Mouse (Mus musculus): Measurements from ENCODE around the gene Cryzl2.
A peak's percentile ranks its signal among the peaks of the same experiment; 100 is the strongest.

Gene Cryzl2

GRCm38 (mm10) chr1:157480090-157480489 is 21.7 kb downstream of the Cryzl2 start:
- DNase-seq, result no peak

GRCm38 (mm10) chr1:157480901-157481300 is 22.5 kb downstream of the Cryzl2 start:
- no peak for DNase-seq

- DNase-seq, result no peak
Observed at GRCm38 (mm10) chr1:157481666-157482065, 23.3 kb downstream of the Cryzl2 start.

- no peak for DNase-seq
Observed at GRCm38 (mm10) chr1:157484161-157484560, 25.8 kb downstream of the Cryzl2 start.

- DNase-seq, result no peak
Observed at GRCm38 (mm10) chr1:157500657-157501056, 42.3 kb downstream of the Cryzl2 start.

GRCm38 (mm10) chr1:157501352-157501945 is 43.1 kb downstream of the Cryzl2 start:
- no peak for DNase-seq

GRCm38 (mm10) chr1:157503071-157503470 is 44.7 kb downstream of the Cryzl2 start:
- no peak for DNase-seq

GRCm38 (mm10) chr1:157506522-157506921 is 48.1 kb downstream of the Cryzl2 start, which contains the start of gene Sec16b:
TSS of gene Sec16b (plus strand) at chr1:157506728.
- no peak for DNase-seq

GRCm38 (mm10) chr1:157506995-157507595 is 48.7 kb downstream of the Cryzl2 start:
- no peak for DNase-seq

GRCm38 (mm10) chr1:157507814-157508213 is 49.4 kb downstream of the Cryzl2 start:
- DNase-seq, result no peak

GRCm38 (mm10) chr1:157512690-157513448 is 54.5 kb downstream of the Cryzl2 start:
- DNase-seq, result no peak

GRCm38 (mm10) chr1:157513559-157513958 is 55.2 kb downstream of the Cryzl2 start:
- DNase-seq, result no peak

GRCm38 (mm10) chr1:157514298-157514697 is 55.9 kb downstream of the Cryzl2 start:
- no peak for DNase-seq

GRCm38 (mm10) chr1:157516838-157517808 is 58.7 kb downstream of the Cryzl2 start:
- DNase-seq, result no peak

- peak; percentile 33 for DNase-seq
Observed at GRCm38 (mm10) chr1:157518111-157518523, 59.7 kb downstream of the Cryzl2 start.

- DNase-seq, result no peak
Observed at GRCm38 (mm10) chr1:157519396-157519795, 61.0 kb downstream of the Cryzl2 start.

- no peak for DNase-seq
Observed at GRCm38 (mm10) chr1:157522322-157522721, 63.9 kb downstream of the Cryzl2 start.

GRCm38 (mm10) chr1:157524775-157525174 is 66.4 kb downstream of the Cryzl2 start:
- no peak for DNase-seq

- DNase-seq, result no peak
Observed at GRCm38 (mm10) chr1:157525692-157526354, 67.4 kb downstream of the Cryzl2 start.

GRCm38 (mm10) chr1:157526625-157527024 is 68.2 kb downstream of the Cryzl2 start:
- DNase-seq, result no peak

- no peak for DNase-seq
Observed at GRCm38 (mm10) chr1:157532826-157533460, 74.6 kb downstream of the Cryzl2 start.

GRCm38 (mm10) chr1:157535571-157535970 is 77.2 kb downstream of the Cryzl2 start:
- DNase-seq, result no peak

Measured in right cerebral cortex, postnatal 14 days (tissue).